Mouse (Mus musculus) right cerebral cortex, adult 18-20 months (tissue): ENCODE data around the gene Kdm5a.

Experiments
- DNase-seq: peaks from one replicate; pipeline ENCODE4 v3.0.0; 2022; ENCODE audit warnings: mixed read lengths

The Kdm5a gene

DNA sequence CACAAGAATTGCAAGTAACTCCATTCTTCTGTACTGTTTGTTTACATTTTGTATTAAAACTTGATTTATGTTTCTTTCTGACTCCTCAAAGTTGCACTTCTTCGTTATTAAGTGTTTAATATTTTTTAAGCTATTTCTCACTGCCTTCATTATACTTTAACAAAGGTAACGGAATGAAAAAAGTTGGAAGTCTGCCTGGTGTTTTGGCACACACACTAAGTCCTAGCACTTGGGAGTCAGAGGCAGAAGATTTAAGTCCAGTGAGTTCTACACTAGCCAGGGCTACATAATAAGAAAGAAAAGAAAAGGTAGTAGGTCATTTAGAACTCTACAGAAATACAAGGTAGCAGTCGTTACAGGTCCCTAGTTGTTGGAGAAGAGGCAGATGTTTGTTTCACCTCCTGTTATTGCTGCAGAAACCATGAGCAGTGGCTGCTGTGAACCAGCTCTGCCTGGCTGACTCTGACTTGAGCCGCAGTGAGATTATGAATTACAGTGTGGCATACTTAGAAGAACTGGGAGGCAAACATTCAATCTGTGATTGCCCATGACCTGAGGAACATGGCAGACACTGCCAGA is 78.3 kb downstream of the Kdm5a start:
- no peak for DNase-seq

DNA sequence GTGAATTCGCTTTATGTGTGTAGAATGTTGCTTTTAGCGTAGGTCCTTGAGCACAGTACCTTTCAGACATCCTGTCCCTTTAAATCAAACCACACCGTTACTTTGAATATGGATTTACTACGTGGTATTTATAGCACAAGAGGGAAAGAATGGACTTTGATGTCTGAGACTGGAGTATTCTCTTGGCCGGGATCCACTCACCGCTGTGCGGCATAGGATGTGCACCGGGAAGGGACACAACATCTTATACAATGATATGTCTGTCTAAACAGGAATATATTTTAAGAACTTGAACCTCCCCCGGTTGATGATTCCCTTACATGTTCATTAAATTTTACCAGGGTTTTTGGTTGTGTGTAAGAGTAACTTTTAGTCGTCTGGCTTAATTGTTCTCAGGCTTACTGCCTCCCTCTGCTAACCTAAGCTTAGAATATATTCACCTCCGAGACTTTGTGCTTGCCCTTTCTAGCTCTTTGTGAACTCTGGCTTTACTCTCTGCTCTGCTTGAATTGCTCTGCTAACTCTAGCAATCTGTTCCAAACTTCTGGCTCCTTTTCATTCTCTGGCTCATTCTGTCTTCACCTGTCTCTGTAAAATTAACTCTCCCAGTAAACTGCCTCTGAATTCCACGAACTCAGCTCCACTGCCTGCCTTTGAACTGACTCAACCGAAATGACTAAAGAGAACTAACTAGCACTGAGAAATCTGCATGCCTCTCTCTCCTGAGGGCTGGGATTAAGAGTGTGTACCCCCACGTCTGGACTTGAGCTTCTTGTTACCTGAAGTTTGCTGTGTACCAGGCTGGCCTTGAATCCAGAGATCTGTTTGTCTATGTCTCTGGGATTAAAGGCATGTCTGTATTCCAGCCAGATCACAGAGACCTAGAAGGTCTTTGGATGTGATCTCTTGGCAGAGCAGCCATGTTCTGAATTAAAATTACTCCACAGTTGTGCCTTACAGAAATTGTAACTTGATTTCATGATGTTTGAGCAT is 79.7 kb downstream of the Kdm5a start:
- DNase-seq, result no peak

DNA sequence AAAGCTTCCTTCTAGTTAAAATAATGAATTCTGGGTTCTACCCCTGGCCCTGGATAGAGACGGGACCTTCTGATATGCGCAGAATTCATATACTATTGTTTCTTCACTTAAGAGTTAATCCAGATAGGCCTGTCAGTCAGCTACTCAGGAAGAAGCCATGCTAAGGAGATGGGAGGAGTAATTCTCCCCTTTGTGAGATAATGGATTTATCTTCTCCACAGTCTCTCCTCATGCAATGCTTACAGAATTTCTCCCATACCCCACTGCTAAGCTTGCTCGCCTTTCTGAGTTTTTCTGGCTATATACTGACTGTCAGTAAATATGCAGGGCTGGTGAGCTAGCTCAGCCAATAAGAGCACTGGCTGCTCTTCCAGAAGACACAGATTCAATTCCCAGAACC is 86.3 kb downstream of the Kdm5a start:
- DNase-seq, result no peak

DNA sequence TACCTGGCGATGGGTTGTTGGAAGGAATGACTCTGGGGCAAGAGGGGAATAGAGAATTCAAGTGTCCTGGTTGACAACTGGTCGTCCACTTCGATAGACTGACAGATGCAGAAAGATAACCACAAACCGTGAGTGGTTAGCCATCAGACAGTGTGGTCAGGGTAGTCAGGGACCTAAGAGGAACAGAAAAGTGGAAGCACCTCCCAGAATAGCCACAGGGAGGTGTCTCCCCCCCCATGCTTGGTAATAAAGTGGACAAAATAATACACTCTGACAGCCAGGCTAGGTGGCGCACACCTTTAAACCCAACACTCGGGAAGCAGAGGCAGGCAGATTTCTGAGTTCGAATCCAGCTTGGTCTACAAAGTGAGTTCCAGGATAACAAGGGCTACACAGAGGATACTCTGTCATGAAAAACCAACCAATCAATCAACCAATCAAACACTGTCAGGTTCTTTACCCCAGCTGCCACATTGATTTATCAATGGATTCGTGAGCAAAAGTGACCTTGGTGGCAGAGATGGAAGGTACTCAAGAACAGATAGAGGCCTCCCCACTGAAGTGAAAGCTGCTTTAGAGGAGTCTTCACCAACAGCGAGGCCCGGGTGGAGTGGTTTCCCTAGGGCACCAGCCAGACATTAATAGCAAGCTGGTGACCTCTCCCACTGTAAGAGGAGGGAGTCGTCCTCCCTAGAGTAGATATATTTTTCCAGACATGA is 88.6 kb downstream of the Kdm5a start:
- DNase-seq, result no peak

DNA sequence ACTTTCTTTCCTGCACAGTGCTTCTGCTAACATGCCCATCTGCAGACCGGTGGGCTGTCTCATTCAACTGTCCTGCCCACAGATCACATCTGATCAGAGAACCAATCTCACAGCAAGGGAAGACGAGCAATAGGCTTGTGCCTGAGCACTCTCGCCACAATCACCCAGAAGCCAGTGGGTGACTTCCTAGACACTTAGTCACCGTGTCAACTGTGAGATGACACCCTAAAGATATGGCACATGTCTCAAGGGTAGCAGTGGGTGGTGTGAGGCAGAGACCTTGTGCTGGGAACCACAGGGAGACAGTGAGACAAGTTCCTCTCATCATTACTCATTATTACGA is 89.2 kb downstream of the Kdm5a start:
- DNase-seq, result peak; percentile 28

DNA sequence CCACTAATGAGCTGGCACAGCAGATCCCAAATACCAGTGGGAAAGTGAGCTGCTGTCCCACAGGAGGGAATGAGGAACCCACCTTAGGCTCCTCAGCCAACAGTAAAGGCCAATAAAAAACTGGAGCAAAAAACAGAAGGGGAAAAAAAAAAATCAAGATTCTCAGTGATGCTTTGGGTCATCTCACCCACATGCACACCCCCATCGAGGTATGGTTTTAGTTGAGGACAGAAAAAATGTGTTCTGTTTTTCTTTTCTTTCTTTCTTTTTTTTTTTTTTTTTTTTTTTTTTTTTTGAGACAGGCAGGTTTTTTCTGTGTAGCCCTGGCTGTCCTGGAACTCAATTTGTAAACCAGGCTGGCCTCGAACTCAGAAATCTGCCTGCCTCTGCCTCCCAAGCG is 89.6 kb downstream of the Kdm5a start:
- no peak for DNase-seq

DNA sequence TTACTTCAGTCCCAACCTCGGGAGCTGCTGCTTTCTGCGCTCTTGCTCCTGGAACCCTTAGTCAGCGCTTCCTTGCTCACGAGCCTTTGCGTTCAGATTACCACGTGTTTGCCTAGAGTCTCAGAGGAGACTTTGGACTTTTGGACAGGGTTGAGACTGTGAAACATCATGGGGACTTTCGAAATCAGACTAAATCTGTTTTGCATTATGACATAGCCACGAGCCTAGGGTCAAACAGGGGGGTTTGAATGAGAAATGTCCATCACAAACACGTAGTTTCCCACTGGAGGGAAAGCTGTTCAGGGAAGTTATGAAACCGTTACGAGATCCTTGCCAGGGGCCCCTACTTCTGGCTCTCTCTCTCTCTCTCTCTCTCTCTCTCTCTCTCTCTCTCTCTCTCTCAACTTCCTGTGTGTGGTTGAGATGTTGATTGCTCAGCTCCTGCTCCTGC is 90.7 kb downstream of the Kdm5a start:
- no peak for DNase-seq

DNA sequence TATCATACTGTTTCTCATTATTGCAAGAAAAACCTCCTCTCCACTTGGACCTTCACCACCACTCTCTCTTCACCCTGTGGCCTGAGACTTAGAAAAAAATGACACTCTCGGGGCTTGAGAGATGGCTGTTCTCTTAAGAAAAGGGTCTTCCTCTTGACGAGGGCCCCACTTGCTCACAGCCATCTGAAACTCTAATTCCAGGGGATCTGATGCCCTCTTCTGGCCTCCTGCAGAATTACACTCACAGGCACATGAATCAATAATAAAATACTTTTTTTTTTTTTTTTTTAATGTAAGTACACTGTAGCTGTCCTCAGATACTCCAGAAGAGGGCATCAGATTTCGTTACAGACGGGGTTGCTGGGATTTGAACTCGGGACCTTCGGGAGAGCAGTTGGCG is 93.2 kb downstream of the Kdm5a start:
- DNase-seq, result no peak

DNA sequence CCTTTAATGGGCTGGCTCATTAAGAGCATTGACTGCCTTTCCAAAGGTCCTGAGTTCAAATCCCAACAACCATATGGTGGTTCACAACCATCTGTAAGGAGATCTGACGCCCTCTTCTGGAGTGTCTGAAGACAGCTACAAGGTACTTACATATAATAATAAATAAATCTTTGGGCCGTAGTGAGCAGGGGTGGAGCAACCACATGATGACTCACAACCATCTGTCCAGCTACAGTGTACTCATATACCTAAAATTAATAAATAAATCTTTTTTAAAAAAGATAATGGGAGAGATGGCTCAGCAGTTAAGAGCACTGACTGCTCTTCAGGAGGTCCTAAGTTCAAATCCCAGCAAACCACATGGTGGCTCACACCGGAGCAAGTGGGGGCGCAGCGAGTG is 93.8 kb downstream of the Kdm5a start:
- no peak for DNase-seq

DNA sequence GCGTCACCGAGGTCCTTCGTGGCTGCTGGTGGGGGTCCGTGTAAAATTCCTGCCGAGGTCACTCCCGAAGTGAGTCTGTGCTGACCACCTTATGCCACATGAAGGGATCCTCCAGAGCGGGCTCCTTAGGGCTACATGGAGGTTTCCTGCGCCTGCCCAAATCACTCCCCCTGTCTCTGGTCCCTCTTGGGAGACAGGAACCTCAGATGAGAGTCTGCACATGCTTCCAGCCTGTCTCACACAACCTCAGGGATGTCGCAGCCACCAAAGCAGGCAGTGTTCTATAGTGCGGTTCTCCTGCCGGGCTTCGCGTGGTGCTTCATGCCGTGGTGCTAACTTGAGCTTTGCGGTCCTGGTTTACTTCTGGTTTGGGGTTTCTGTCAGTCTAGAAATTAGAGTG is 97.3 kb downstream of the Kdm5a start:
- DNase-seq, result no peak

DNA sequence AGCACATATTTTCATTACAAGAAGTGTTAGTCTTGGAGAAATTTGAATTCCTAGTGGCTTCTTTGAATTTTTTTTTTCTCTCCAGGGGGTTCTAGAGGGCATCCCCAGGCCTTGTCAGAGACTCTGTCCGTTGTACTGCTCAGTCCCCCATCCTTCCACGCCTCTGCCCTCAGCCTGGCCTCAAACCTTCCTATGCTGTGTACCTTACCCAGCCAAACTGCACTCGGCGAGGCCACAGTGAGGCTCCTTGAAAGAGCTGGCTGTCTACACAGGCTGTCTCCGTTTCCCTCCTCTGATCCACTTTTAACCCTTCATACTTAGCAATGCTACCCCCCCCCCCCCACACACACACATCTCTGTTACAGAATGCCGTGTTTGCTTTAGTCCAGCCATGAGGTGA is 98.3 kb downstream of the Kdm5a start:
- DNase-seq, result no peak

DNA sequence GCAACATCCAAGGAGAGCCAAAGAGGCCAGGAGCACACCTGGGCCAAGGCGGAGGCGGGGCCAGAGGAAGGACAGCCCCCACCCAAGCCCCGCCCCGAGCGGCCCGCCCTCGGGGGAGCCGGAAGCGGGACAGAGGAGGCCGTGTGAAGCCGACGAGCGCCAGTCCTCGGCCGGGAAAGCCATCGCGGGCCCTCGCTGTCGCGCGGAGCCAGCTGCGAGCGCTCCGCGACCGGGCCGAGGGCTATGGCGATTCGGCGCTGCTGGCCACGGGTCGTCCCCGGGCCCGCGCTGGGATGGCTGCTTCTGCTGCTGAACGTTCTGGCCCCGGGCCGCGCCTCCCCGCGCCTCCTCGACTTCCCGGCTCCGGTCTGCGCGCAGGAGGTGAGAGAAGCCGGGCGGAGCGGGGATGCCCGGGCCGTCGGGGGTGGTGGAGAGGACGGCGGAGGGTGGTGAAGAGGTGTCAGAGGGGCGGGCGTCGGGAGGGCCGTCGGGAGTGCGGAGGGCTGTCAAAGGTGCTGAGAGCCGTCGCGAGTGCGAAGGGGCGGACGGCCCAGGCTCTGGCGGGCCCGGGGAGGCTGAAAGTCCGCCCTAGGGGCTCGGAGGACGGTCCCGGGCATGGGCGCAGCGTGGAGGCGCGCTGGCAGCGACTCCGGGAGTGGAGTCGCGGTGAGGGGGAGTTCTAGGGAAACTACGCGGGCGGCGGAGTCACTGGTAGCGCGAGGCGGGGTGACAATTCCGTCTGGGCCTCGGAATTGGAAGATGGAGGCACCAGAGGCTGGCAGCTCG is 99.4 kb downstream of the Kdm5a start, which contains the start of gene Il17ra:
Il17ra (plus strand) TSS at position 162 of the 786 bp plus-strand sequence.
- peak; percentile 69 for DNase-seq

DNA sequence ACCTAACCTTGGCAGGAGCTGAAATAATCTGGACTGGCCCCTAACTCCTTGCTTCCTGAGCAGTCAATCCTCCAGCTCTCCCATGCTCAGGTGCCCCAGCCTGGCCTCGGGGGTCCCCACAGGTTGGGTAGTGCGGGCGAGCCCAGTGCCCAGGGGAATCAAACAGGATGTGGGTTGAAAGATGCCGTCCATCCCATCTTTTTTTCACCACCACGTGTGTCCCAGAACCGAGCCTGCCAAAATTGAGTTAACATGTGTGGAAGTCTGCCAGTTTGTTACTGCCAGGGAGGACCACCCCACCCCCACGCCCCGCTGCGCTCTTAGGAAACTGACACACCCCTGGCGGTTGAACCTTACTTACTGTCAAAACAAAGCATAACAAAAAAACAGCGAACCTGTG is 100.0 kb downstream of the Kdm5a start:
- DNase-seq, result no peak

DNA sequence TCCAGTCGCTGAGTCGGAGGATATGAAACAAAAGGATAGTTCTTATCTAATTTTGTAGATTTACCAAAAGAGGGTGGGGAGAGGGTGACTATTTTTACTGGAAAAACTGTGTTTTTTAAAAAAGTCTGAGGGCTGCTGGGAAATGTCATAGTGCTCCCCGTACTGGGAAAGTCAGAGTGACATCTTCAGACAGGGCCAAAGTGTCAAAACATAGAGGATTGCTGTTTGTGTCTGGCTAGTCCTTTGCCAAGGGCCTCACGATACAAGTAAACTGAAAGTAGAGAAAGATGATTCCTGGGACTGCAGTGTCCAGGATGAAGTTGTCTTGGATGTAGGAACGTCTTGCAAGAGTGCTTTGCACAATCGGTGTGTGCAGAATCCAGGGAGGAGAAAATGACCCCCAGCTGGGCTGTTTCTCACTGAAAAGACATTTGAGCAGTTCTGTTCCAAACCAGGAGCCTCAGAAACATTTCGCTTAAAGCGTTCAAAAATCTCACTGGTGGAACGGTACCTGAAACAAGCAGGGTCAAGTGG is 100.5 kb downstream of the Kdm5a start:
- no peak for DNase-seq

DNA sequence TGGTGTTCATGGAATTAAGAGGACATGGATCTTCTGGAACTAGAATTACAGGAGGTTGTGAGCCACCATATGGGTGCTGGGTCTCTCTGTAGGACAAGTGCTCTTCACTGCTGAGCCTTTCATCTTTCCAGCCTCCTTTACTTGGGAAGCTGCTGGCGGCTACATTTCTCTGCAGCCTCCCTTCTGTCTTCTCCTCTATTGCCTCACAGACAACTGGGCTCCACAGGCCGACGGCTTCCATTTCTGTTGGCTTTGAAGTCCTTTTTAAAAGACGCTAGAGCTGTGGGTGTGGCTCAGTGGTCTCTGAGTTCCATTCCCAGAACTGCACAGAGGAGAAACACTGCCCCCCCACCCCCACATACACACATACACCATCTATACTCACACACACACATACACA is 101.5 kb downstream of the Kdm5a start:
- DNase-seq, result no peak

DNA sequence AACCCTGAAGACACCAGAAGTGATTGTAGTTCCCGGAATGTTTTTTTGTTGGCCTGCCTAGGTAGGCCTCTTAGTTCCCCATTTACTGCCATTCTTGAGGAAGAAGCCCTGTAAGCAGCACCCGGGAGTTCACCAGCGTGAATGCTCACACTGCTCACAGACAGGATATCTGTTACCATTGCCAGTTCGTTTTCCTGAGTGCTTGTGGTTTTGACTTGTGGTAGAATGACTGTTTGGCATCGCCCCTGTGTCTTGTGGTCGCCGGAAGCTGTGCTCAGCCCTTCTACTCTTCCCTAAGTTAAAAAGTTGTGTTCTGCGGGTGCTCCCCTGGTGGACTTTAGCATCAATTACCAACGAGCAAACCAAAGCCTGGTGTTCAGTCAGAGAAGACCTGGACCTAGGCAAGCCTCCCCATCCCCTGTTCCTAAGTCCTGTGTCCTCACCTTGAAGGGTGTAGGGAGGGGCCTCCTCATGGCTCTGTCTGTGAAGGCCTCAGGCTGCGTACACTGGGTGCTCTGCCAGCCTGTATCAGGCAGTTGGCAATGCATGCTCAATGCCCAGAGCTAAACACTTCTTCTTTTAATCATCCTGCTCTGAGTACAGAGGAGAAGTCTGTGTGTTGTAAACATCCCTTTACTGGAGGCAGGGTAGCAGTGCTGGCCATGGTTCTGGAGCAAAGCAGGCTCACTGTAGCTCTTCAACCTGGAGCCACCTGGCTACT is 102.8 kb downstream of the Kdm5a start:
- DNase-seq, result no peak

DNA sequence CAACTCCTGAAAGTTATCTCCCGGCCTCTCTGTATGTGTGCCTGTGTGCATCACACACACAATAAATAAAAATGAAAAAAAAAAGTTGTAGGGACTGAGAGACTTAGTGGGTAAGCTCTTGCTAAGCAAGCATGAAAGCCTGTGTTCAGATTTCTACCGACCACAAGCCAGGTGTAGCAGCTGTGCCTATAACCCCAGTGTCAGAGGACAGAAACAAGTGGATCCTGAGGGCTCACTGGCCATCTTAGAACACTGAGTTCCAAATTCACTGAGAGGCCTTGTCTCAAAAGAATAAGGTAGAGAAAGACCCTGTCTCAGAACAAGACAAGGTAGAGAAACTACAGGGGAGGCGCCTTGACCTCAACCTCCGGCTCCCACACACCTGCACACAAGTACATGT is 104.3 kb downstream of the Kdm5a start:
- no peak for DNase-seq

DNA sequence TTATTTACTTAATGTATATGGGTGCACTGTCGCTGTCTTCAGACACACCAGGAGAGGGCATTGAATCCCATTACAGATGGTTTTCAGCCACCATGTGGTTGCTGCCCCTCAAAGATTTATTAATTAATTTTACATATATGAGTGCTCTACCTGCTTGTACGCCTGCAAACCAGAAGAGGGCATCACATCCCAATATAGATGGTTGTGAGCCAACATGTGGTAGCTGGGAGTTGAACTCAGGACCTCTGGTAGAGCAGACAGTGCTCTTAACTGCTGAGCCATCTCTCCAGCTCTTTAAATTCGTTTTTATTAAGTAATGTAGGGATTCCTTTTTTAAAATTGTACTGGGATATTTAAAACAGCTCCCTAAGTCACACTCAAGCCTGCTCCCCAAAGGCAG is 105.3 kb downstream of the Kdm5a start:
- DNase-seq, result no peak

DNA sequence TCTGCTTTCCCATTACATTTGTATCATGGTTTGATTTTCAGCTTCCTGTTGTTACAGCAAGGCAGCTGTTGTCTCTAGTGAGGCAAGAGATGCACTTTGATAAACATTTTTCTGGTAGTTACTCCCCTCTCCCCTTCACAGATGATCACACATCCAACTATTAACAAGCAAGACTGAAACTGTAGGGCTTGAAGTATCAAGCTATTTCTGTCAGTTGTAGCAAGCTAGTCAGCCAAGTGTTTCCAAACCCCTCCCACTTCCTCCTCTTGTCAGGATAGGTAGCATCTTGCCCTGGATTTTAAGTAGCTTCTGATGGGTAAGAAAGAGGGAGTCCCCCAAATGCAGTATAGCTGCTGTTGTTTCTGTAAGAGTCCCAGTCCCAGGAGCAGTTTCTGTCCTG is 105.8 kb downstream of the Kdm5a start:
- no peak for DNase-seq

DNA sequence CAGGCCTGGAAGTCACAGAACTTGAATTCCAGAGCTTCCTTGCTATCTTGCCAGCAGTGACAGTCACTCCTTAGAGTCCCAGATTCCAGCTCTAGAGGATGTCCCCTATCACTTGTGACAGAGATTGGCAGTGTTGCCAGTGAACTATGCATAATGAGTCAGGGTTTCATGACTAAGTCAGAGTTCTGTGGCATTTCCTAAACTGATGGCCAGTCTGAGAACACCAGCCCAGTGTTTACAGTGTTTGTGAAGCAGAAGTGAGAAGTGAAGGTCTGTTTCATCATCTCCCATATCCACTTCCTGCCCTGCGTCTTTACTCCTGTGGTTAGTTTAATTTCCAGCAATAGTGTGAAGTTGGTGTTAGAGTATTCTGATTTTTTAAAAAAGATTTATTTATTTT is 106.7 kb downstream of the Kdm5a start:
- no peak for DNase-seq

DNA sequence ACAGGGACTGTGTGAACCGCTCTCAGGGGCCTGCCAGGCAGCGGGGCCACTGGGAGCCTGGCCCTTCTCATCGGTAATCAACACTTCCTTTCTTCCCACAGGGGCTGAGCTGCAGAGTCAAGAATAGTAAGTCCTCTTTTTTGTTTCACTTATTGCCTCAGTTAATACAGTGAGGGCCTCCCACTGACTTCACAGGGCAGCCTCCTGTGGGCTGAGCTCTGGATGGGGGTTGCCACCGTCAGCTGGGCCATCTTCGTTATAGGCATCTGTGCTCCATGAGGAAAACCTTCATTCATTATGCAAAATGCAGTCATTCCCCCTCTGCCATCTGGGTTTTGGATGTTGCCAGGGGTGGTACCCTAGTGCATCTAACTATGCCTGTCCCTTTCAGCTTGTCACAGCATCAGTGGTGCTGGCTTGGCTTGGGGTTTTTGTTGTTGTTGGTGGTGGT is 108.1 kb downstream of the Kdm5a start:
- no peak for DNase-seq
